Mouse (Mus musculus): ENCODE results near the gene Cnr2.
"Not testable (repeated sequence)": the region's sequence is repeated elsewhere in the genome, so short reads cannot be mapped to it uniquely, and the experiment has no call there.

Gene Cnr2

GRCm38 (mm10) chr4:135930239-135930638 is 35.0 kb downstream of the Cnr2 start:
- in situ Hi-C loops (cut with MboI, MseI), result no loop called here

GRCm38 (mm10) chr4:135931832-135932231 is 36.6 kb downstream of the Cnr2 start:
- in situ Hi-C loops (cut with MboI, MseI), result no loop called here

- in situ Hi-C loops (cut with MboI, MseI), result loop anchor here (5.0 kb wide), 1 partner anchor 133 kb away; no protein-coding TSS in a partner anchor
Observed at GRCm38 (mm10) chr4:135934708-135935500, 39.7 kb downstream of the Cnr2 start.

GRCm38 (mm10) chr4:135935502-135935901 is 40.3 kb downstream of the Cnr2 start:
- in situ Hi-C loops (cut with MboI, MseI), result loop anchor here (5.0 kb wide), 1 partner anchor 133 kb away; no protein-coding TSS in a partner anchor

GRCm38 (mm10) chr4:135938858-135939257 is 43.7 kb downstream of the Cnr2 start:
- in situ Hi-C loops (cut with MboI, MseI), result loop anchor here (5.0 kb wide), 1 partner anchor 137 kb away; no protein-coding TSS in a partner anchor

- in situ Hi-C loops (cut with MboI, MseI), result not testable (repeated sequence)
Observed at GRCm38 (mm10) chr4:135941026-135941425, 45.8 kb downstream of the Cnr2 start.

GRCm38 (mm10) chr4:135942193-135942592 is 47.0 kb downstream of the Cnr2 start:
- in situ Hi-C loops (cut with MboI, MseI), result no loop called here

GRCm38 (mm10) chr4:135943389-135943788 is 48.2 kb downstream of the Cnr2 start:
- in situ Hi-C loops (cut with MboI, MseI), result no loop called here

- in situ Hi-C loops (cut with MboI, MseI), result no loop called here
Observed at GRCm38 (mm10) chr4:135945706-135946105, 50.5 kb downstream of the Cnr2 start.

GRCm38 (mm10) chr4:135946278-135946658 is 51.1 kb downstream of the Cnr2 start, which contains the start of gene Hmgcl:
TSS of gene Hmgcl (plus strand) at chr4:135946448.
- in situ Hi-C loops (cut with MboI, MseI), result no loop called here

- in situ Hi-C loops (cut with MboI, MseI), result no loop called here
Observed at GRCm38 (mm10) chr4:135946659-135947301, 51.6 kb downstream of the Cnr2 start.

GRCm38 (mm10) chr4:135948142-135948541 is 52.9 kb downstream of the Cnr2 start:
- in situ Hi-C loops (cut with MboI, MseI), result no loop called here

GRCm38 (mm10) chr4:135949475-135949874 is 54.3 kb downstream of the Cnr2 start:
- in situ Hi-C loops (cut with MboI, MseI), result no loop called here

GRCm38 (mm10) chr4:135949911-135950310 is 54.7 kb downstream of the Cnr2 start:
- in situ Hi-C loops (cut with MboI, MseI), result no loop called here

GRCm38 (mm10) chr4:135950365-135950764 is 55.2 kb downstream of the Cnr2 start:
- in situ Hi-C loops (cut with MboI, MseI), result no loop called here

- in situ Hi-C loops (cut with MboI, MseI), result no loop called here
Observed at GRCm38 (mm10) chr4:135951505-135951904, 56.3 kb downstream of the Cnr2 start.

GRCm38 (mm10) chr4:135953179-135953578 is 58.0 kb downstream of the Cnr2 start:
- in situ Hi-C loops (cut with MboI, MseI), result no loop called here

GRCm38 (mm10) chr4:135954241-135954640 is 59.0 kb downstream of the Cnr2 start:
- in situ Hi-C loops (cut with MboI, MseI), result no loop called here

GRCm38 (mm10) chr4:135955886-135956285 is 60.7 kb downstream of the Cnr2 start:
- in situ Hi-C loops (cut with MboI, MseI), result no loop called here

- in situ Hi-C loops (cut with MboI, MseI), result no loop called here
Observed at GRCm38 (mm10) chr4:135958354-135958753, 63.2 kb downstream of the Cnr2 start.

GRCm38 (mm10) chr4:135960717-135961116 is 65.5 kb downstream of the Cnr2 start:
- in situ Hi-C loops (cut with MboI, MseI), result no loop called here

GRCm38 (mm10) chr4:135961709-135962108 is 66.5 kb downstream of the Cnr2 start:
- in situ Hi-C loops (cut with MboI, MseI), result no loop called here

GRCm38 (mm10) chr4:135962198-135962597 is 67.0 kb downstream of the Cnr2 start:
- in situ Hi-C loops (cut with MboI, MseI), result no loop called here
